Mouse (Mus musculus) kidney, postnatal 0 days (tissue): Measurements from ENCODE around the gene Shc1. TPM values are rescaled to one million over a fixed set of nuclear protein-coding genes. Genes with fewer than 3 reads are reported as not detected.

Experiments
- ATAC-seq: fragments of 200-750 bp; cut with Nextera tagmentation; replicated peaks from 2 replicates; pipeline ENCODE4 v1.8.0; 2017; ENCODE audit warnings: low read depth, moderate number of reproducible peaks, moderate TSS enrichment, moderate library complexity; ENCODE audit not compliant: low FRiP score
- DNase-seq: peaks from one replicate; pipeline ENCODE4 v3.0.0-alpha.2; 2016; ENCODE audit warnings: low spot score
- H3K27ac ChIP-seq: fragments of 300-500 bp; sonication (generic); 2 replicates; pipeline ENCODE4 v1.5.1; 2014; ENCODE audit warnings: mild to moderate bottlenecking
- H3K27me3 ChIP-seq: fragments of 300-500 bp; sonication (generic); 2 replicates; pipeline ENCODE4 v1.6.1; 2014; ENCODE audit warnings: low read length, mixed read lengths; ENCODE audit not compliant: insufficient read depth
- H3K36me3 ChIP-seq: fragments of 300-500 bp; sonication (generic); 2 replicates; pipeline ENCODE4 v1.6.1; 2014; ENCODE audit warnings: low read length, mixed read lengths; ENCODE audit not compliant: insufficient read depth
- H3K4me1 ChIP-seq: fragments of 300-500 bp; sonication (generic); replicated peaks from 2 replicates; pipeline ENCODE4 v1.6.1; 2014; ENCODE audit warnings: antibody characterized with exemption, low read length, mixed read lengths; ENCODE audit not compliant: insufficient read depth
- H3K4me2 ChIP-seq: fragments of 300-500 bp; sonication (generic); 2 replicates; pipeline ENCODE4 v1.6.1; 2014; ENCODE audit warnings: mild to moderate bottlenecking, low read length, moderate library complexity, mixed read lengths
- H3K4me3 ChIP-seq: fragments of 300-500 bp; sonication (generic); replicated peaks from 2 replicates; pipeline ENCODE4 v1.5.1; 2014; ENCODE audit warnings: low read depth, low read length
- H3K9ac ChIP-seq: fragments of 300-500 bp; sonication (generic); 2 replicates; pipeline ENCODE4 v1.6.1; 2014; ENCODE audit warnings: low read depth, low read length
- H3K9me3 ChIP-seq: fragments of 300-500 bp; sonication (generic); replicated peaks from 2 replicates; pipeline ENCODE4 v1.6.1; 2016; ENCODE audit warnings: low read length, inconsistent platforms, mixed read lengths
- CTCF ChIP-seq: IDR thresholded peaks from 2 replicates; pipeline ENCODE4 v1.5.1; 2016; ENCODE audit warnings: antibody characterized with exemption, low read depth, mild to moderate bottlenecking, moderate library complexity
- WGBS: fragments of 180-500 bp; shearing (Covaris S2); extraction: QIAGEN DNeasy Blood & Tissue Kit; methylation state at CpG from one replicate; pipeline ENCODE4 v1.1.7; 2014; 5-methylcytosine and 5-hydroxymethylcytosine counted together
- polyA plus RNA-seq: library from polyadenylated mRNA; unstranded; fragments of >200 nt; fragmentation: Nextera tagmentation; extraction: Ambion mirVana; gene quantifications from 2 replicates; pipeline ENCODE4 v1.2.1, GENCODE M21; 2015

The Shc1 gene
- polyA plus RNA-seq, 1 experiment from 2014 or later: 73.2 TPM

DNA sequence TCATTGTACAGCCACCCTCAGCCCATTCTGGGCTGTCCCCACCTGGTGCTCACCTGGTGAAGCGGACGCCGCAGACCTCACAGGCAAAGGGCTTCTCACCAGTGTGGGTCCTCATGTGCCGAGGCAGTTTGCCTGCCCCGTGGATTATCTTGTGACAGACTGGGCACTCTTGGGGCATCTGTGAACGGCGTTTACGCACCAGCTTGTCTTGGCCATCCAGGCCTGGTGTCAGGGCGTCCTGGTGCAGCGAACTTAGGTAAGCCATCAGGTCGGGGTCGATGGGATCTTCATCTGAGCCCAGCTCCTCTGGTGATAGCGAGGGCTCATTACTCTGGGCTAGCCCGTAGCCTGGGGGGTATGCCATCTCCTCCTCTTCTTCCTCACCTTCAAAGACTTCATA, 38.0 kb upstream of the Shc1 start:
- no peak overlapping the region for H3K4me3 ChIP-seq
- no peak overlapping the region for H3K9ac ChIP-seq
- no peaks in the 10 kb centered on the region for H3K9me3 ChIP-seq
- no peak for ATAC-seq
- H3K4me1 ChIP-seq: peaks cover 4% of the 10 kb centered on the region; the same call in 1 of the 2 replicates
- no peak for DNase-seq
- H3K36me3 ChIP-seq: 0 out of 2 replicates have a peak, but pooled peaks cover 12% of the 10 kb centered on the region
- TF ChIP-seq CTCF: no peak
- H3K4me2 ChIP-seq: no peak overlapping the region
- H3K27me3 ChIP-seq: no peaks in the 10 kb centered on the region
- H3K27ac ChIP-seq: no peak overlapping the region
- 95% methylated on average over 14 of the region's 14 CpGs for WGBS

DNA sequence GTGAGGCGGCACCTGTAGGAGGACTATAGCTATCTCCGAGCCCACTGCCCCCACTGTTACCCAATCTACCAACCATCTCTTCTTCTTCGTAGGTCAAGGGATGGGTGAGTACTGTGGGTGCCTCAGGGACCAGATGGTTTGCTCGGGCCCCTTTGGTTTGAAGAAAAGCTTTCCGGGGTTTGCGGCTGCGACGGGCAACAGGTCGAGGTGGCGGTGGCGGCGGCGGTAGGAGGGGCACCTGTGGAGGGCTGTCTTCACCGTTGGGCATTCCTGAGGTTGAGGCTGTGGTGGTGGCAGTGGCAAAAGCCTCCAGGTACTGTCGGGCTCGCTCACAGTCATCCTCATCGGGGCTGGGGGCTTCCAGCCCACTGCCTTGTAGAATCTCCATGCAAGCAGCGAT, 37.5 kb upstream of the Shc1 start:
- DNase-seq: no peak
- Histone ChIP-seq H3K27me3 (no peaks in the 10 kb centered on the region), H3K9me3 (no peaks in the 10 kb centered on the region), H3K4me1 (peaks cover 4% of the 10 kb centered on the region; the same call in 1 of the 2 replicates), H3K4me2 (no peak overlapping the region), H3K27ac (no peak overlapping the region), H3K9ac (no peak overlapping the region), H3K36me3 (0 out of 2 replicates have a peak, but pooled peaks cover 12% of the 10 kb centered on the region), H3K4me3 (no peak overlapping the region)
- 94% methylated on average over 18 of the region's 18 CpGs for WGBS
- TF ChIP-seq CTCF: no peak
- ATAC-seq: no peak

DNA sequence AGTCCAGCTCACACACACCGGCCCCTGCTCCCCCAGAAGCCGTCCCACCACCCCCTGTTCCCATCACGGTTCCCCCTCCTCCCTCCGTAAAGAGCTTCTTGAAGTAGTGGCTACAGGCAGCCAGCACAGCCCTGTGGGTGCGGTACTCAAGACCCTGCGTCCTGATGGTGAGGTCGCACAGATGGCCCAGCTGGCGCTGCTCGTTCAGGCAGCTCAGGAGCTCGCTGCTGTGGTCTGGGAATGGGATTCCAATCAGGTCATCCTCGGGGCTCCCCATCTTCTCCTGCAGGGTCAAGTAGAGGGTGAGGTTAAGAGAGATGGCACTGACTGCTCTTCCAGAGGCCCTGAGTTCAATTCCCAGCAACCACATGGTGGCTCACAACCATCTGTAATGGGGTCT, 37.0 kb upstream of the Shc1 start:
- Histone ChIP-seq H3K27me3 (no peaks in the 10 kb centered on the region), H3K9ac (no peak overlapping the region), H3K27ac (no peak overlapping the region), H3K36me3 (0 out of 2 replicates have a peak, but pooled peaks cover 12% of the 10 kb centered on the region), H3K4me2 (no peak overlapping the region), H3K4me1 (peaks cover 4% of the 10 kb centered on the region; the same call in 1 of the 2 replicates), H3K9me3 (no peaks in the 10 kb centered on the region), H3K4me3 (no peak overlapping the region)
- DNase-seq: no peak
- WGBS: 84% methylated on average over 11 of the region's 11 CpGs
- no peak for TF ChIP-seq CTCF
- no peak for ATAC-seq

DNA sequence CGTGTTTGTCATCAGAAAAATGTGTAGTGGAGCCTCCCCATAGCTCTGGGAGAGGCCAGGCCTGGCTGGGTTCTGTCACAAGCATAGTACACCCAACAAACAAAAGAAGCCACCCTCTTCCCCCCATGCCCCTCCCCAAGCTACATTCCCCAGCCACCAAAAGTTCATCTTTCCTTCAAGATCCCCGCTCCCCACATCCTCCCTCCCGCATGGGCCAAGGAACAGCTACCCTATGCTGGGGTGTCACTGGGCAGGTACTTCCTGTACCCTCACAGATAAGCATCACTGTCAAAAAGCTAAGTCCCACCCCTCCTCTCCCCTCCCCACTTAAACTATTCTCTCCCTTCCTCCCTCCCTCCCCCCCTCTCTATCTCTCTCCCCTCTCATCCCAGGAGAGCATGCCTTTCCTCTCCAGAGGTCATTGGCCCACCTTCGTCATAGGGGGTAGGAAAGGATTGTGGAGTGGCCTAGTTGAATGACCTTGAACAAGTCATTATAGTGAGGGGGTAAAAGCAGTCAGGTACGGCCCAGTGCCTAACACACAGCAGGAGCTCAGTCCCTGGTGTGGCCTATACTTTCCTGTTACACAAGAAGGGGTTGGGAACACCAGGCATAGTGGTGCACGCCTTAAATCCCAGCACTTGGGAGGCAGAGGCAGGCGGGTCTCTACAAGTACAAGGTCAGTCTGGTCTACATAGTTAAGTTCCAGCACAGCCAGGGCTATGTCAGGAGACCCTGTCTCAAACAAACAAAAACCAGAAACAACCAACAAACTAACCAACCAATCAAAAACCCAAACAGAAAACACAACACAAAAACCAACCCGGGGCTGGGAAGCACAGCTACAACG, 36.0 kb upstream of the Shc1 start:
- no peak overlapping the region for H3K27ac ChIP-seq
- H3K36me3 ChIP-seq: 0 out of 2 replicates have a peak, but pooled peaks cover 12% of the 10 kb centered on the region
- no peaks in the 10 kb centered on the region for H3K9me3 ChIP-seq
- no peaks in the 10 kb centered on the region for H3K27me3 ChIP-seq
- TF ChIP-seq CTCF: no peak
- no peak for ATAC-seq
- DNase-seq: no peak
- H3K9ac ChIP-seq: no peak overlapping the region
- 83% methylated on average over 9 of the region's 9 CpGs for WGBS
- H3K4me1 ChIP-seq: peaks cover 8% of the 10 kb centered on the region; the same call in 1 of the 2 replicates
- no peak overlapping the region for H3K4me2 ChIP-seq
- no peak overlapping the region for H3K4me3 ChIP-seq

DNA sequence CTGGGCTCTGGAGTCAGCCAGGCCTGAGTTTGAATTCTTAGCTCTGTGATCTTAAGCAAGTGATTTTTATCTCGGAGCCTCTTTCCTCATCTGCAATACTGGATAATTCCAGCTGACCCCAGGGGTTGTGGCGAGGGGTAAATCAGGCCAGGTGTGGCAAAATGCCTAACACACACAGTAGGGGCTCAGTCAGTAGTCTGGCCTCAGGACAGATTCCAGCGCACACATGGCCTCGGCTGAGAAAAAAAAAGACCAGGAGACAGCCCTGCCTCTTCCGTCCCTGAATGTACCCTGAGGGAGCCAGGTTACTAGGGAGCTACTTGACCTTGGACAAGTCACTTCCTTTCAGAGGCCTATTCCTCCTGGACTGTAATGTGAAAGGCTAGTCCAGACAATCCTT, 35.3 kb upstream of the Shc1 start:
- no peaks in the 10 kb centered on the region for H3K9me3 ChIP-seq
- no peak for DNase-seq
- ATAC-seq: no peak
- 0 out of 2 replicates have a peak, but pooled peaks cover 12% of the 10 kb centered on the region for H3K36me3 ChIP-seq
- H3K27ac ChIP-seq: no peak overlapping the region
- no peak overlapping the region for H3K4me2 ChIP-seq
- no peak for TF ChIP-seq CTCF
- H3K9ac ChIP-seq: no peak overlapping the region
- H3K27me3 ChIP-seq: no peaks in the 10 kb centered on the region
- WGBS: 87% methylated on average over 5 of the region's 5 CpGs
- peaks cover 11% of the 10 kb centered on the region; the same call in 1 of the 2 replicates for H3K4me1 ChIP-seq
- no peak overlapping the region for H3K4me3 ChIP-seq

DNA sequence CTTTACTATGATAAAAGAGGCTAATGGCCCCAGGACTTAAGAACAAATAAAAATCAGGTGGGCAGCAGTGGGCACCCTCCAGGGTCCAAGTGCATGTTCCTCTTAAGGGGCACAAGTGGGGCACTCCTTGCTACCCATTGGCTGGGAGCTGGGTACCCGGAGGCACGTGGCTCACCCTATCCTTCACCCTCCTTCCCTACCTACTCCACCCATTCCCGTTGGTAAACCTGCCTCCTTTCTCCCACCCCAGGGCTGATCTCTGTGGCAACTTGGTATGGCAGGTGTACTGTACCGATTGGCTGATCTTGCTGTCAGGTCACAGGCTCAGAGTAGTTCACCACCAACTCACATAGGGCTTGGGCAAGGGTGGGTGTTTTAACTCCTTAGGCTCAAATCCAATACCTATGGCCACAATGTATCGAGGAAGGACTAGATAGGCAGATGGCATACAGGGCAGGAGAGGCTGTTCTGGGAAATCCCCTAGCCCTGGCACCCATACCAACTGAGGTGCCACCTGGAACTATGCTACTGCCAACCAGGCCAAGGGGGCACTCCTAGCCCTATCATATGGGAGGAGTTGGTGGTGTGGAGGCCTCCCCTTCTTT, 34.5 kb upstream of the Shc1 start:
- ATAC-seq: no peak
- H3K4me2 ChIP-seq: no peak overlapping the region

More for the DNA sequence above, 34.5 kb upstream of the Shc1 start:
- 89% methylated on average over 5 of the region's 5 CpGs for WGBS
- H3K4me3 ChIP-seq: no peak overlapping the region
- no peak overlapping the region for H3K9ac ChIP-seq
- H3K4me1 ChIP-seq: 0 out of 2 replicates have a peak, but pooled peaks cover 8% of the 10 kb centered on the region
- TF ChIP-seq CTCF: no peak
- no peak for DNase-seq
- H3K27ac ChIP-seq: no peak overlapping the region
- H3K27me3 ChIP-seq: no peaks in the 10 kb centered on the region
- 0 out of 2 replicates have a peak, but pooled peaks cover 12% of the 10 kb centered on the region for H3K36me3 ChIP-seq
- H3K9me3 ChIP-seq: no peaks in the 10 kb centered on the region
